Mouse (Mus musculus): Measurements from ENCODE around the gene Ankrd11. TPM values are rescaled to one million over a fixed set of nuclear protein-coding genes. Genes with fewer than 3 reads are reported as not detected.
A peak's percentile ranks its signal among the peaks of the same experiment; 100 is the strongest.

The Ankrd11 gene
- polyA plus RNA-seq, 1 experiment from 2014 or later: 47.4 TPM

GRCm38 (mm10) chr8:122864719-122865129 lies 177.4 kb downstream of the Ankrd11 start:
- peak overlapping the region; percentile 10; the same call in 1 of the 2 replicates for H3K4me3 ChIP-seq (ENCODE audit: low read depth, low read length)
- ATAC-seq (replicated peaks; ENCODE audit: low FRiP score, low TSS enrichment, low read depth) (0 out of 2 replicates have a peak, but pooled peaks have one; percentile 4), DNase-seq (ENCODE audit: low spot score) (no peak)
- peaks cover 15% of the 10 kb centered on the region for H3K9me3 ChIP-seq (ENCODE audit: control insufficient read depth, low read length)
- H3K27ac ChIP-seq (ENCODE audit: low read depth): no peak overlapping the region
- H3K27me3 ChIP-seq (replicated peaks; ENCODE audit: control insufficient read depth, insufficient read depth, low read length): no peaks in the 10 kb centered on the region
- H3K4me1 ChIP-seq (replicated peaks; ENCODE audit: control insufficient read depth, insufficient read depth, low read length): no peaks in the 10 kb centered on the region
- whole genome bisulfite sequencing: 61% methylated on average over 25 of the region's 26 CpGs
- no peaks in the 10 kb centered on the region for H3K36me3 ChIP-seq (ENCODE audit: control insufficient read depth, insufficient read depth, low read length)
- H3K4me2 ChIP-seq (ENCODE audit: low read length): peak overlapping the region; percentile 31
- H3K9ac ChIP-seq (ENCODE audit: low read length): no peak overlapping the region

- no peak overlapping the region for H3K27ac ChIP-seq (ENCODE audit: low read depth)
- H3K4me2 ChIP-seq (ENCODE audit: low read length): no peak overlapping the region
- H3K27me3 ChIP-seq (replicated peaks; ENCODE audit: control insufficient read depth, insufficient read depth, low read length): no peaks in the 10 kb centered on the region
- WGBS: 55% methylated on average over 13 of the region's 13 CpGs
- ATAC-seq (replicated peaks; ENCODE audit: low FRiP score, low TSS enrichment, low read depth) (no peak), DNase-seq (ENCODE audit: low spot score) (no peak)
- H3K4me1 ChIP-seq (replicated peaks; ENCODE audit: control insufficient read depth, insufficient read depth, low read length): no peaks in the 10 kb centered on the region
- peaks cover 7% of the 10 kb centered on the region; the same call in 1 of the 2 replicates for H3K9me3 ChIP-seq (ENCODE audit: control insufficient read depth, low read length)
- no peak overlapping the region for H3K9ac ChIP-seq (ENCODE audit: low read length)
- H3K36me3 ChIP-seq (ENCODE audit: control insufficient read depth, insufficient read depth, low read length): no peaks in the 10 kb centered on the region
- no peak overlapping the region for H3K4me3 ChIP-seq (ENCODE audit: low read depth, low read length)
These were observed 182.2 kb downstream of the Ankrd11 start for GRCm38 (mm10) chr8:122859843-122860242.

- ATAC-seq (replicated peaks; ENCODE audit: low FRiP score, low TSS enrichment, low read depth) (no peak), DNase-seq (ENCODE audit: low spot score) (no peak)
- no peak overlapping the region for H3K27ac ChIP-seq (ENCODE audit: low read depth)
- no peak overlapping the region for H3K9ac ChIP-seq (ENCODE audit: low read length)
- no peak overlapping the region for H3K4me2 ChIP-seq (ENCODE audit: low read length)
- H3K4me3 ChIP-seq (ENCODE audit: low read depth, low read length): no peak overlapping the region
- H3K9me3 ChIP-seq (ENCODE audit: control insufficient read depth, low read length): no peaks in the 10 kb centered on the region
- peaks cover 3% of the 10 kb centered on the region; the same call in 1 of the 2 replicates for H3K4me1 ChIP-seq (replicated peaks; ENCODE audit: control insufficient read depth, insufficient read depth, low read length)
- H3K27me3 ChIP-seq (replicated peaks; ENCODE audit: control insufficient read depth, insufficient read depth, low read length): no peaks in the 10 kb centered on the region
- H3K36me3 ChIP-seq (ENCODE audit: control insufficient read depth, insufficient read depth, low read length): no peaks in the 10 kb centered on the region
- 73% methylated on average over 8 of the region's 8 CpGs for WGBS
These were observed 185.8 kb downstream of the Ankrd11 start for GRCm38 (mm10) chr8:122856288-122856687.

GRCm38 (mm10) chr8:122855123-122855522 lies 187.0 kb downstream of the Ankrd11 start:
- H3K9me3 ChIP-seq (ENCODE audit: control insufficient read depth, low read length): no peaks in the 10 kb centered on the region
- no peak overlapping the region for H3K9ac ChIP-seq (ENCODE audit: low read length)
- H3K4me2 ChIP-seq (ENCODE audit: low read length): no peak overlapping the region
- no peak for DNase-seq (ENCODE audit: low spot score)
- peaks cover 3% of the 10 kb centered on the region; the same call in 1 of the 2 replicates for H3K4me1 ChIP-seq (replicated peaks; ENCODE audit: control insufficient read depth, insufficient read depth, low read length)
- WGBS: 86% methylated on average over 4 of the region's 4 CpGs
- no peak for ATAC-seq (replicated peaks; ENCODE audit: low FRiP score, low TSS enrichment, low read depth)
- H3K27me3 ChIP-seq (replicated peaks; ENCODE audit: control insufficient read depth, insufficient read depth, low read length): no peaks in the 10 kb centered on the region
- H3K27ac ChIP-seq (ENCODE audit: low read depth): no peak overlapping the region
- H3K4me3 ChIP-seq (ENCODE audit: low read depth, low read length): no peak overlapping the region
- no peaks in the 10 kb centered on the region for H3K36me3 ChIP-seq (ENCODE audit: control insufficient read depth, insufficient read depth, low read length)

- H3K4me2 ChIP-seq (ENCODE audit: low read length): no peak overlapping the region
- H3K36me3 ChIP-seq (ENCODE audit: control insufficient read depth, insufficient read depth, low read length): no peaks in the 10 kb centered on the region
- H3K27me3 ChIP-seq (replicated peaks; ENCODE audit: control insufficient read depth, insufficient read depth, low read length): no peaks in the 10 kb centered on the region
- DNase-seq (ENCODE audit: low spot score) (no peak), ATAC-seq (replicated peaks; ENCODE audit: low FRiP score, low TSS enrichment, low read depth) (no peak)
- no peaks in the 10 kb centered on the region for H3K9me3 ChIP-seq (ENCODE audit: control insufficient read depth, low read length)
- no peak overlapping the region for H3K9ac ChIP-seq (ENCODE audit: low read length)
- H3K4me3 ChIP-seq (ENCODE audit: low read depth, low read length): no peak overlapping the region
- peaks cover 3% of the 10 kb centered on the region; the same call in 1 of the 2 replicates for H3K4me1 ChIP-seq (replicated peaks; ENCODE audit: control insufficient read depth, insufficient read depth, low read length)
- WGBS: 57% methylated on average over 7 of the region's 7 CpGs
- no peak overlapping the region for H3K27ac ChIP-seq (ENCODE audit: low read depth)
These were observed 187.7 kb downstream of the Ankrd11 start for GRCm38 (mm10) chr8:122854388-122854787.

- ATAC-seq (replicated peaks; ENCODE audit: low FRiP score, low TSS enrichment, low read depth) (peak; percentile 60), DNase-seq (ENCODE audit: low spot score) (no peak)
- Histone ChIP-seq H3K4me3 (ENCODE audit: low read depth, low read length) (no peak overlapping the region), H3K27me3 (replicated peaks; ENCODE audit: control insufficient read depth, insufficient read depth, low read length) (no peaks in the 10 kb centered on the region), H3K36me3 (ENCODE audit: control insufficient read depth, insufficient read depth, low read length) (no peaks in the 10 kb centered on the region), H3K4me2 (ENCODE audit: low read length) (no peak overlapping the region), H3K9me3 (ENCODE audit: control insufficient read depth, low read length) (no peaks in the 10 kb centered on the region), H3K4me1 (replicated peaks; ENCODE audit: control insufficient read depth, insufficient read depth, low read length) (peaks cover 3% of the 10 kb centered on the region; the same call in 1 of the 2 replicates), H3K9ac (ENCODE audit: low read length) (no peak overlapping the region), H3K27ac (ENCODE audit: low read depth) (no peak overlapping the region)
- WGBS: 27% methylated on average over 11 of the region's 11 CpGs
These were observed 188.7 kb downstream of the Ankrd11 start for GRCm38 (mm10) chr8:122853340-122853771.

- no peaks in the 10 kb centered on the region for H3K36me3 ChIP-seq (ENCODE audit: control insufficient read depth, insufficient read depth, low read length)
- ATAC-seq (replicated peaks; ENCODE audit: low FRiP score, low TSS enrichment, low read depth) (no peak), DNase-seq (ENCODE audit: low spot score) (no peak)
- H3K4me2 ChIP-seq (ENCODE audit: low read length): no peak overlapping the region
- H3K27me3 ChIP-seq (replicated peaks; ENCODE audit: control insufficient read depth, insufficient read depth, low read length): no peaks in the 10 kb centered on the region
- no peaks in the 10 kb centered on the region for H3K9me3 ChIP-seq (ENCODE audit: control insufficient read depth, low read length)
- WGBS: 70% methylated on average over 1 of the region's 1 CpGs
- H3K4me3 ChIP-seq (ENCODE audit: low read depth, low read length): no peak overlapping the region
- H3K27ac ChIP-seq (ENCODE audit: low read depth): no peak overlapping the region
- no peak overlapping the region for H3K9ac ChIP-seq (ENCODE audit: low read length)
- H3K4me1 ChIP-seq (replicated peaks; ENCODE audit: control insufficient read depth, insufficient read depth, low read length): peaks cover 3% of the 10 kb centered on the region; the same call in 1 of the 2 replicates
These were observed 189.6 kb downstream of the Ankrd11 start for GRCm38 (mm10) chr8:122852546-122852905.

- no peak overlapping the region for H3K4me2 ChIP-seq (ENCODE audit: low read length)
- no peaks in the 10 kb centered on the region for H3K36me3 ChIP-seq (ENCODE audit: control insufficient read depth, insufficient read depth, low read length)
- no peak for ATAC-seq (replicated peaks; ENCODE audit: low FRiP score, low TSS enrichment, low read depth)
- H3K9me3 ChIP-seq (ENCODE audit: control insufficient read depth, low read length): no peaks in the 10 kb centered on the region
- WGBS: 86% methylated on average over 12 of the region's 12 CpGs
- no peak overlapping the region for H3K9ac ChIP-seq (ENCODE audit: low read length)
- H3K27me3 ChIP-seq (replicated peaks; ENCODE audit: control insufficient read depth, insufficient read depth, low read length): no peaks in the 10 kb centered on the region
- H3K4me3 ChIP-seq (ENCODE audit: low read depth, low read length): no peak overlapping the region
- no peak for DNase-seq (ENCODE audit: low spot score)
- peaks cover 3% of the 10 kb centered on the region; the same call in 1 of the 2 replicates for H3K4me1 ChIP-seq (replicated peaks; ENCODE audit: control insufficient read depth, insufficient read depth, low read length)
- H3K27ac ChIP-seq (ENCODE audit: low read depth): no peak overlapping the region
These were observed 190.2 kb downstream of the Ankrd11 start for GRCm38 (mm10) chr8:122851692-122852545.
